Mouse (Mus musculus) skeletal muscle tissue, postnatal 0 days (tissue): Measurements from ENCODE around the gene Fbxo42. TPM values are rescaled to one million over a fixed set of nuclear protein-coding genes. Genes with fewer than 3 reads are reported as not detected.

Experiments used
- polyA plus RNA-seq: library from polyadenylated mRNA; unstranded; fragments of >200 nt; fragmentation: Nextera tagmentation; extraction: Ambion mirVana; gene quantifications from 2 replicates; pipeline ENCODE4 v1.2.1, GENCODE M21; 2015

The Fbxo42 gene
- 7.7 and 8.1 TPM in 2 replicates for polyA plus RNA-seq

DNA sequence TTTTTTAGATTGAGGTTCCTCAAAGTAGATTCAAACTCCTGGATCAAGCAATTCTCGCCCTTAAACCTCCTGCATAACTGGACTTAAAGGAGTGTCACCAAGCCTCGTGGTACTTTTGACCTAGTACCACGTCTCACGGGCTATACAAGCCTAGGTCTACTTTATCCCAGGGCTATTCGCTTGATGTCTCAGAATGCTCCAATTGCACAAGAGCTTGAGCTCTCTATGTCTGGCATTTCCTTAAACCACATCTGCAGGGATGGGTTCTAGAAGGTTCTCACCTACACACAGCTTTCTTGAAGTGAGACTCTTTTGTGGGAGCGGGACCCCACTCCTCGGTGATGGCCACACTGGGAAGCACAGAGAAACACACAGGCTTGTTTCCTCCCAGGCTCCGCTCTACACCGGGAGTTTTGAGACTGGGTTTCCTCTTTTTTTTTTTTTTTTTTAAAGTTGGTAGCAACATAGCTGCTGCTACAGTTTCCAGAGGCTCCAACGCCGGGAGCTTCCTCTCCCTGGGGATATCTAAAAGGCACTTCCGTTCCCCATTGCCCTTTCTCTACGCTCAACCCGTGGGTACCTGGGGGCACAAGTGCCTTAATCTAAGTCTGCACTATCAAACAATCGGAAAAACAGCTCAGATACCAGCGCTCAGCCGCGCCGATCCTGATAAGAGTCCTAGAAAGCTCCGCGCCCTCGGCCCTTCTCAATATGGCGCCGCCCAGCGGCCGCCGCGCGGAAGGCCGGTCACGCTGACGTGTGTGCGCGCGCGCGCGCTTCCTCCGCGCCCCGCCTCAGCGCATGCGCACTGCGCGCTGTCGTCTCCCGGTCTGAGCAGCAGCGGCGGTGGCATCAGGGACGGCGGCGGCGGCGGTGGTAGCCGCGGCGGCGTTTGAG lies at the start of gene Fbxo42:
Gene Fbxo42 (plus strand): TSS at position 802 of the 897 bp plus-strand sequence.

DNA sequence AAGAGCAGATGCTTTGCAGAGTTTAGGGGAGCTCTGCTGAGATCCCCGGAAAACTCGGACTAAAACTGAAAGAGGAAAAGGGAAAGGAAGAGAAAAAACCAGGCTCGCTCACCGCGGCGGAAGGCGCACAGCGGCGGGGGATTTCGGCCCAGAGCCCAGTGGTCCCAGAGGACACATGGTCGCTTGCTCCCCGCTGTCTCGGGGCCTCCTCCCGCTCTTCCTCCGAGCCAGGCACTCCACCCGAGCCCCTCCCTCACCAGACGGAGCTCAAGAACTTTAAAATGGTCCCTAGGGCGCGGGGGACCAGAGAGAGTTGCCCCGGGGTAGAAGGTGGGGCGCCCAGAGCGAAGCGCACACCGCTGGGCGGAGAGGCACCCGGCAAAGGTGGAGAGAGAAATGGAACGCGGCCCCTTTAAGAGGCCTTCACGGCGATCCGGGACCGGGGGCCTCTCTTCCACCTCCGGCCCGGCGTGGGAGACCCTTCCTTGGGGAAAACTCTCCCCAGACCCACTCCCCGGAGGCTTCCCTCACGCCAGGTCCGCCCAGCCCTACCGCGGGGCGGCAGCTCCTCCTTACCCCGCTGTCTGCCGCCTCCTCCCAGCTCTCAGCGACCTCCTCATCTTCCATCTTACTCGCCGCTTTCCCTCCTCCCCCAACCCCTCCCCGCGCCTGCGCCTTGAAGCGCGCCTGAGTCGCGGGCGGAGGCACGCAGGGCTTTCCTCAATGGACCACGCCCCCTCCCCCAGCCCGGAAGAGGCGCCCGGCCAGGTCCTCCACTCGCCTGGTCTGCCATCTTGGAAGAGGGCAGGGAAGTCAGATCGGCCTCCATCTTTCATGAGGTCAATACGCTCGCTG lies 8.4 kb upstream of the Fbxo42 start, which contains the start of gene Szrd1:
Gene Szrd1 (minus strand): TSS at position 660 of the 855 bp plus-strand sequence.

DNA sequence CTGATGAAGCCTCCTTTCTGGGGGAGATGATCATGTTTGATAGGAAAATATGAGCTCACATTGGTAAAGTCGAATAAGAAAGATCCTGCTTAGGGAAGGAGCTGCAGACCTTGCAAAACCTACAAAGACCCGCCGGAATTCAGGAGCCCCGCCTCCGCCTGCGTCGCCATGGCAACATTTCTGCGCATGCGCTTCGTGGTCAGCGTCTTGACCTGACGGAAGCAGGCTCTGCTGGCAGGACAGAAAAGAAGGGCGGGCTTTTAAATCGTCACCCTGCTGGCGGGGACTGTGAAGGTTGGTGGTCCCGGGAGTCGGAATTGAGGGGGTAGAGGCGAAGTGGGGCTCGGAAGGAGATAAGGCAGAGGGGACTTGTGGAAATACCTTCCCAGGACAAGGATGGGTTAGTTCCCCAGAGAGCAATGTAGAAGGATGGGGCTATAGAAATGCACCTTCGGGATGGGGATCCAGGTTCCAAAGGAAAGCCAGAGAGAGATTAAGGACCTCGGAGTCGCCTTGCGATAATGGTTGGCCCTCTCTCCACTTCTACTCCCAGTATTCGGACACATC lies 66.1 kb downstream of the Fbxo42 start, which contains the start of gene Rsg1:
Gene Rsg1 (plus strand): TSS at position 187 of the 567 bp plus-strand sequence.

DNA sequence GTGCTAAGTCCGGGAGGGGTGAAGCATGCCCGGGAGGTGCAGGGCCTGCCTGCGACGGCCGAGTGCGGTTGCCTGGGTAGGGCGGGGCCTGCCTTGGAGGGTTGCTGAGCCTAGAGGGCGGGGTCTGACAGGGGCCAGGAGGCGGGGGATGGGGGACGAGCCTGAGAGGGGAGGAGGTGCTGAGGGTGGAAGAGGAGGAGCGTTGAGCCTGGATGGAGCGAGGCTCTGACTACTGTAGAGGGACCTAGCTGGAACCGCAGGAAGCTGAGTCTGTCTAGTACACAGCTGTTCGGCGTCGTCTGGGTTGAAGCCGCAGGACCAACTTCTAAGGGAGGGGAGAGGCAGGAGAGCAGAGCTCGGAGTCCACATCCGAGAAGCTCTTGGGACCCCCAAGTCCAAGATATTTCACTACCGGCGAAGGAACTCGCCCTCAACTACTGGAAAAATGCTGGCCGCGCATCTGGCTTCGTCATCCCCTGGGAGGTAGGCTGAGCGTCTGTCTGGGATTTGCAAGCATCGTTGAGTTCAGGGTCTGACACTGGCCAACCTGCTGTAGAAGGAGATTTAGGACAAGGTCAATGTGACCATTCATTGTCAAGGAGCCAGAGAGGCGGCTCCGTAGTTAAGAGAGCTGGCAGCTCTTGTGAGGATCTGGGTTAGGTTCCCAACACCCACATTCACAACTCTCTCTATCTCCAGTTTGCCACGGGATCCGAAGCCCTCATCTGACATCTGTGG lies 91.8 kb downstream of the Fbxo42 start, which contains the start of gene Arhgef19:
Gene Arhgef19 (plus strand): TSS at position 112 of the 738 bp plus-strand sequence.

Other genes with a start within 250 kb of the Fbxo42 start
- gene Padi2, start 241.6 kb upstream of the Fbxo42 start, polyA plus RNA-seq: 55.7 and 69.2 TPM in 2 replicates
- gene Sdhb, start 186.7 kb upstream of the Fbxo42 start, polyA plus RNA-seq: 785 and 842 TPM in 2 replicates
- gene Atp13a2, start 161.0 kb upstream of the Fbxo42 start, polyA plus RNA-seq: 18.1 and 19.8 TPM in 2 replicates
- 295 and 341 TPM in 2 replicates for gene Mfap2, start 137.5 kb upstream of the Fbxo42 start, polyA plus RNA-seq
- gene Crocc, start 87.4 kb upstream of the Fbxo42 start, polyA plus RNA-seq: 0.99 and 1.7 TPM in 2 replicates
- gene Necap2, start 69.6 kb upstream of the Fbxo42 start, polyA plus RNA-seq: 38.3 and 50.7 TPM in 2 replicates
- gene Spata21, start 59.6 kb upstream of the Fbxo42 start, polyA plus RNA-seq: 0.37 and 0.40 TPM in 2 replicates
- gene Szrd1, start 8.1 kb upstream of the Fbxo42 start, polyA plus RNA-seq: 28.3 and 29.0 TPM in 2 replicates
- 1.0 and 1.2 TPM in 2 replicates for gene Rsg1, start 66.0 kb downstream of the Fbxo42 start, polyA plus RNA-seq
- 0.81 and 1.7 TPM in 2 replicates for gene Arhgef19, start 91.6 kb downstream of the Fbxo42 start, polyA plus RNA-seq
- 0.54 and 0.99 TPM in 2 replicates for gene Epha2, start 153.3 kb downstream of the Fbxo42 start, polyA plus RNA-seq
- 0.17 TPM in 1 of 2 replicates, not detected in the other for gene Fam131c, start 220.3 kb downstream of the Fbxo42 start, polyA plus RNA-seq